Mouse (Mus musculus): Measurements from ENCODE around the gene Olfr1390.

DNA sequence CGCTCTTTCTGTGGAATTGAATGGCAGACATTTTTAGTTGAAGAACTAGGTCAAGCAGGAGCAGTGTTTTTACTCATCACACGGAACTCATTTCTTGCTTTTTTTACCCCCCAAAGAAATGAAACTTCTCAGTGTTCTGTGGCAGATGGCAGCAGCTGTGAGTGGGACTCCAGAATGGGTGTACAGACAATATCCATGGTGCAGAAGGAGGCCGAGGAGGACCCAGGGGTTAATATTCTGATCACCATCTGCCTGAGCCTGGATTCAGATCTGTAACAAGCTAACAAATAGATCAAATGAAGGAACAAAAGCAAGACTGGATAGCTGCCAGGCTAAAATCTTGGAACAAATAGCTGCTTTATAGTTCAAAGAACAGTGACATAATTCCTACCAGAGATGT is 42.2 kb upstream of the Olfr1390 start:
- no peak for TF ChIP-seq CTCF (IDR thresholded peaks at IDR 0.05; ENCODE audit: low read depth, low read length)
- no peak for TF ChIP-seq POLR2A (IDR thresholded peaks at IDR 0.05; ENCODE audit: borderline replicate concordance, low read depth, low read length)

Data from bone marrow macrophage, adult 2 months (primary cell).